Mouse (Mus musculus): ENCODE data around the gene Pxmp4. TPM values are rescaled to one million over a fixed set of nuclear protein-coding genes. Genes with fewer than 3 reads are reported as not detected.

Pxmp4 gene
- 10.7 and 13.0 TPM in 2 replicates for polyA plus RNA-seq (2015; fragmentation: Nextera tagmentation; extraction: Ambion mirVana)

DNA sequence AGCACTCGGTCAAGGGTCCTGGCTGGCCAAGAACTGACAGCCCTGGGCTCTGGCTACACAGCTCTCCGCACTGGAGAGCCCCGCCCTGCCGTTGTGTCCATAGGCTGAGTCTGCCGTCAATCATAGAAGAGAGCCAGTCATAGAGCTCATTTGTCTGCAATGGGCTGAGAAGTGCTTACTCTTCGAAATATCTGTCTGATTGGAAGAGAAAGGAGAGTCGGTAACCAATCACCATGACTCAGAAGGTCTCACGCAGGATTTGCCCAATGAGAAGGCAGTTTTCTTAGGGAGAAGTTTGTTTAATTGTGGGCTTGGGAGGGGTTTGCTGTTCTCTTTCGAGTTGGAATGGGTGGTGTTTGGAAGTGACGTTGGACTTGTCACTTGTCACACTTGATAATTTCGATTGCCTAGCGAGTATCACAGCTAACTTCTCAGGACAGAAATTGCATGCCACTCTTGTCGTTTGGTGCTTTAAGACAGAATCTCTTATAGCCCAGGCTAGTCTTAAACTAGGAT, at the start of gene Pxmp4:
Pxmp4 (minus strand) TSS at position 71 of the 516 bp plus-strand sequence.
- Histone ChIP-seq H3K36me3 (ENCODE audit: poor library complexity, severe bottlenecking) (no peaks in the 10 kb centered on the region), H3K4me2 (peak within 1 kb of the TSS; percentile 72), H3K9me3 (replicated peaks) (no peaks in the 10 kb centered on the region), H3K4me1 (peaks cover 9% of the 10 kb centered on the region), H3K27me3 (peaks cover 18% of the 10 kb centered on the region), H3K27ac (no peak within 1 kb of the TSS), H3K4me3 (peak within 1 kb of the TSS; percentile 67), H3K9ac (peak within 1 kb of the TSS; percentile 75)
- peak; percentile 100 for ATAC-seq
- under 1% methylated on average over 13 of the region's 13 CpGs for WGBS

DNA sequence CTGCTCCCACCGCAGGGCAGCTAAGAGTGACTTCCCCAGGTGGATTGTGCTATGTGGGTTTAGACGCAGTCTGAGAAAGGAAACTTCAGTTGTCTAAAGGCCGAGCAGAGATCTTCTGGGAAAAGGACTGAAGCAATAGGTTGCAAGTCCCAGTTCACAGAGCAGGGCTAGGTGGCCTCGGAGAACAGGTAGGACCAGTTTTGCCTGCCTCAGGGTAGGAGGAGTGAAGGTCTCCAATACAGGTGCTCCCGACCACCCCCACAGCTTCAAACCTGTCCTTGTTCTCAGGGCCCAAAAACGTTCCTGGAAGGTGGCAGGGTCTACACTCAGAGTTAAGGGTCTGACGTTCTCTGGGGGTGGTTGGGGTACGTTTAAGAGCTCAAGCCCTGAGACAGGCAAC, 47.9 kb upstream of the Pxmp4 start, which contains the start of gene Chmp4b:
Chmp4b (plus strand) TSS at position 343 of the 400 bp plus-strand sequence.
- peaks cover 5% of the 10 kb centered on the region for H3K36me3 ChIP-seq (ENCODE audit: poor library complexity, severe bottlenecking)
- H3K27ac ChIP-seq, result no peak within 1 kb of the TSS
- WGBS, result 62% methylated on average over 8 of the region's 8 CpGs
- H3K4me1 ChIP-seq, result 0 out of 2 replicates have a peak, but pooled peaks cover 2% of the 10 kb centered on the region
- no peak within 1 kb of the TSS for H3K4me3 ChIP-seq
- H3K4me2 ChIP-seq, result no peak within 1 kb of the TSS
- H3K27me3 ChIP-seq, result no peaks in the 10 kb centered on the region
- no peak for ATAC-seq
- no peak within 1 kb of the TSS for H3K9ac ChIP-seq
- no peaks in the 10 kb centered on the region for H3K9me3 ChIP-seq (replicated peaks)

DNA sequence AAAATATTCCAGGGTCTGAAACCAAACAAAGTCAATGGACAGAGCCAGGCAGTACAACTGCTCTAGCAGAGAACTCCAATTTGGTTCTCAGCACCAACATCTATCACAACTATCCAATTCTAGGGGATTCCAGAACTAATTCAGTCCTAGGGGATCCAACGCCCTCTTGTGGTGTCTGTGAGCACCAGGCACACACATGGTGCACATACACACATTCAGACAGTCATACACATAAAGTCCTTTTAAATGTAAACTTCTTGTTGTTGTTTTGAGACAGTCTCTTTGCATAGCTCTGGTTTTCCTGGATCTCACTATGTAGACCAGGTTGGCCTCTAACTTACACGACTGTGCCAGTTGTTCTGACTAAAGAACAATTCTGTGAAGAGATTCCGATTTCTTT, 46.9 kb upstream of the Pxmp4 start:
- no peak overlapping the region for H3K4me3 ChIP-seq
- no peaks in the 10 kb centered on the region for H3K27me3 ChIP-seq
- no peaks in the 10 kb centered on the region for H3K4me1 ChIP-seq
- H3K4me2 ChIP-seq, result no peak overlapping the region
- H3K9me3 ChIP-seq (replicated peaks), result no peaks in the 10 kb centered on the region
- no peak overlapping the region for H3K9ac ChIP-seq
- no peak overlapping the region for H3K27ac ChIP-seq
- 84% methylated on average over 3 of the region's 3 CpGs for WGBS
- no peak for ATAC-seq
- H3K36me3 ChIP-seq (ENCODE audit: poor library complexity, severe bottlenecking), result peaks cover 15% of the 10 kb centered on the region

DNA sequence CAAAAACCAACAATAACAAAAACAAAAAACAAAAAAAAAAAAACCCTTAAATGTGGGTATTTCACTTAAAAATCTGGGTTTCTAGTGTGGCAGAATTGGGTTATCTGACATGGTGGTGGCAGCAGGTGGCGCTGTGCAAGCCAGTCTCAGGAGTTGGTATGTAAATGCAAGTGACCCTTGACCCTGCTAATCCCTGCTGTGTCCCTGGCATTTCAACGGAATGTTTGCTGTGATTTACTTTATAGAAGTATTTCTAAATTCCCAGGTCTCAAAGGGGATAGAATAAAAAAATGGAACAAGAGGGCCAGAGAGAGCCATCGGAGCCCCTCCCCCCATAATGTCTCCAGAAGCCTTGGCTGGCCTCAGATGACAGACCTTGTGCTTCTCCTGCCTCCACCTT, 44.6 kb upstream of the Pxmp4 start:
- no peak for ATAC-seq
- Histone ChIP-seq H3K9ac (no peak overlapping the region), H3K4me2 (no peak overlapping the region), H3K27me3 (no peaks in the 10 kb centered on the region), H3K36me3 (ENCODE audit: poor library complexity, severe bottlenecking) (peaks cover 37% of the 10 kb centered on the region), H3K4me3 (no peak overlapping the region), H3K4me1 (no peaks in the 10 kb centered on the region), H3K27ac (no peak overlapping the region), H3K9me3 (replicated peaks) (no peaks in the 10 kb centered on the region)
- 22% methylated on average over 3 of the region's 3 CpGs for WGBS

DNA sequence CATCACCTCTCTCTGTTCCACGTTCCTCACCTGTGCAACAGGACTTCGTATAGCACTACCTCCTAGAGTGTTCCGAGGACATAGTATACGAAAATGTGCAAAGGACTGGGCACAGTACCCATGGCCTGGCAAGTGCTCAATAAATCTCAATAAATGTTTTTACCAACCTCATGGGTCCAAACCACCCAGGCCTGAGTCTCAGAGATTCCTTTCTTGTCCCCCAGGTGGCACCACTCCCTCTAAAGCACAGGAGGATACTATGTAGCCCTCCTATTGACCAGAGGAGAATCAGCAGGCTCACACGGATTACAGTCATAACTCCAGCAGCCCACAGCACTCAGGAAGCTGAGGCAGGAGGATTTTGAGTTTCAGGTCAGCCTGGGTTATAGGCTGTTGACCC, 43.1 kb upstream of the Pxmp4 start:
- H3K9ac ChIP-seq, result no peak overlapping the region
- no peaks in the 10 kb centered on the region for H3K27me3 ChIP-seq
- no peak overlapping the region for H3K4me2 ChIP-seq
- WGBS, result 80% methylated on average over 5 of the region's 5 CpGs
- H3K4me3 ChIP-seq, result no peak overlapping the region
- H3K4me1 ChIP-seq, result no peaks in the 10 kb centered on the region
- 0 out of 2 replicates have a peak, but pooled peaks have one; percentile 36 for ATAC-seq
- H3K27ac ChIP-seq, result no peak overlapping the region
- H3K9me3 ChIP-seq (replicated peaks), result no peaks in the 10 kb centered on the region
- H3K36me3 ChIP-seq (ENCODE audit: poor library complexity, severe bottlenecking), result peaks cover 50% of the 10 kb centered on the region

DNA sequence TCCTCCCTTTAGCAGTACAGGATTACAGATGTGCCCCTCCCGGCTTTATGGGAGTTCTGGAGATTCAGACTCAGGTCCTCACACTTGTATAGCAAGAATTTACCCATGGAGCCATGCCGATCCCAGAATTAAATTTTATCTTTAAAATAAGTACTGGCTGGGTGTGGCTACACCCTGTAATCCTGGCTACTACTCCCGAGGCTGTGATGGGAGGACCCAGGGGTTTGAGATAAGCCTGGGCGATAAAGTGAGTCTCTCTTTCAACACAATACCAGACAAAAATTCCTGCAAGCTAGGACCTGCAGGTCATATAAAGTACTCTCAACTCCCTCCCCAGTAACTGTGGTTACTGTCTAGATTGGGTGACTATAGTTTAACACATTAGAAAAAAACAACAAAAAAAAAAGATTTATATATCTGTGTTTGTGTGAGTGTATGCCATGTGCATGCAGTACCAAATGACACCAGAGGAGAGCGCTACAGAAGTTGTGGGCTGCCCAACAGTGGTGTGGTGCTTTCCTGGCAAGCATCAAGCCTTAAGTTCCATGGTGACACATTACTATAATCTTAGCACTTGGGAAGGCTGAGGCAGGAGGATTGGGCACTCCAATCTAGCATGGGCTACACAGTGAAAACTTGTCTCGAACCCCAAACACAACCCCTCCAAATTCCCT, 39.3 kb upstream of the Pxmp4 start:
- H3K27me3 ChIP-seq, result no peaks in the 10 kb centered on the region
- ATAC-seq, result no peak
- no peaks in the 10 kb centered on the region for H3K4me1 ChIP-seq
- peaks cover 84% of the 10 kb centered on the region for H3K36me3 ChIP-seq (ENCODE audit: poor library complexity, severe bottlenecking)
- H3K4me3 ChIP-seq, result no peak overlapping the region
- WGBS, result 96% methylated on average over 6 of the region's 6 CpGs
- H3K9me3 ChIP-seq (replicated peaks), result peaks cover 8% of the 10 kb centered on the region
- H3K9ac ChIP-seq, result no peak overlapping the region
- no peak overlapping the region for H3K27ac ChIP-seq
- no peak overlapping the region for H3K4me2 ChIP-seq

DNA sequence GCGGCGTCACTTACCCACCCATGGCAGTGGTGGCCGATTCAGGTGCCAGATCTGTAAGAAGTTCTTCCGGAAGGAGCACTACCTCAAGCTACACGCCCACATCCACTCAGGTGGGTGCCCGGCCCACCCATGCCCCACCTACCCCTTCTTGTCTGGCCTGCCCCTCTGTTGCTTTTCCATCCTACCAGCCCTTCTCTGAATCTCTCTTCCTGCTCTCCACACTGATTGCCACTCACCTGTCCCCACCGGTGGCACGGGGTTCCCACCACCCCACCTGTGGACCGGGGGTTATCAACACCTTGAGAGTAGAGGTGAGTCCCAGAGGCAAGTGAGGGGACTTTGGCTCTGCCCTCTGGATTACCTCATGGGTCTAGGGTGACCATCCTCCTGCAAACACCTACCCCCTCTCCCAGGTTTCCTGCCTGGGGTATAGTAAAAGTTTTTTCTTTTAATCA, 38.5 kb upstream of the Pxmp4 start:
- no peak overlapping the region for H3K27ac ChIP-seq
- H3K4me1 ChIP-seq, result no peaks in the 10 kb centered on the region
- no peaks in the 10 kb centered on the region for H3K27me3 ChIP-seq
- no peak for ATAC-seq
- WGBS, result 98% methylated on average over 9 of the region's 9 CpGs
- H3K36me3 ChIP-seq (ENCODE audit: poor library complexity, severe bottlenecking), result peaks cover 93% of the 10 kb centered on the region
- peaks cover 8% of the 10 kb centered on the region for H3K9me3 ChIP-seq (replicated peaks)
- no peak overlapping the region for H3K4me3 ChIP-seq
- no peak overlapping the region for H3K4me2 ChIP-seq
- H3K9ac ChIP-seq, result no peak overlapping the region

DNA sequence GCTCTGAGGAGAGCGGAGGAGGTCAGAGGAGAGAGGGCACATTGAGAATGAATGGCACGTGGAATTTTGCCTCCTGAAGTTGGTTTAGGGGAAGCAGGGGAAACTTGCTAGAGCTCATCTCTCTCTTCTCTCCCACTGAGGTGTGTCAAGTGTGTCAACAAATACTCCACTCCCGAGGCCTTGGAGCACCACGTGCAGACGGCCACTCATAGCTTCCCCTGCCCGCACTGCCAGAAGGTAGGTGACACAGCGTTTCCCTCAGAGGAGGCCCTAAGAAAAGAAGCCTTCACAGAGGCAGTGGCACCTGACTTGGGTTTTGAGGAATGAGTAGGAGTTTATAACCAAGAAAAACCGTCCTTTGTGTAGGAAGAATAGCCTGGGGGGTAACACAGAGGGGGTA, 37.7 kb upstream of the Pxmp4 start:
- Histone ChIP-seq H3K36me3 (ENCODE audit: poor library complexity, severe bottlenecking) (peaks cover 92% of the 10 kb centered on the region), H3K4me2 (no peak overlapping the region), H3K9ac (no peak overlapping the region), H3K9me3 (replicated peaks) (peaks cover 8% of the 10 kb centered on the region), H3K4me1 (no peaks in the 10 kb centered on the region), H3K27ac (no peak overlapping the region), H3K27me3 (no peaks in the 10 kb centered on the region), H3K4me3 (no peak overlapping the region)
- 84% methylated on average over 8 of the region's 8 CpGs for WGBS
- ATAC-seq, result no peak

DNA sequence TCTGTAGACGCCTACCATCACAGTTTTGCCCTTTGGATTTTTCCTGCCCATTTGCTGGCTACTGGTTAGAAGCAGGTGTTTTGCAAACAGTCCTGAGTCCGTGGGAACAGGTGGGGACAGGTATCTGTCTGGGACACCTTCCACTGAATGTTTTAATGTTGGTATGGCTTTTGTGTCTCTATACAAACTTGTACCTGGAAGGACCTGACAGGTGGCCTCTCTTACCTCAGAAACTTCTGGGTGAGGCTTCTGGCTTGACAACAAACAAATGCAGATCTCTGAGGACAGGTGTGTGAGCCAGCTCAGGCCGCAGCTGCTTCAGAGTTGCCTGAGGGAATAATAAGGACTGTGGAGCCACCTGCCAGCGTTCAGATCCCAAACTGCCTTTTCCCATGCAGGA, 35.6 kb upstream of the Pxmp4 start:
- no peak overlapping the region for H3K4me2 ChIP-seq
- no peak overlapping the region for H3K27ac ChIP-seq
- ATAC-seq, result no peak
- WGBS, result 94% methylated on average over 4 of the region's 4 CpGs
- no peaks in the 10 kb centered on the region for H3K27me3 ChIP-seq
- H3K4me3 ChIP-seq, result no peak overlapping the region
- peaks cover 8% of the 10 kb centered on the region for H3K9me3 ChIP-seq (replicated peaks)
- no peaks in the 10 kb centered on the region for H3K4me1 ChIP-seq
- no peak overlapping the region for H3K9ac ChIP-seq
- peaks cover 92% of the 10 kb centered on the region for H3K36me3 ChIP-seq (ENCODE audit: poor library complexity, severe bottlenecking)

DNA sequence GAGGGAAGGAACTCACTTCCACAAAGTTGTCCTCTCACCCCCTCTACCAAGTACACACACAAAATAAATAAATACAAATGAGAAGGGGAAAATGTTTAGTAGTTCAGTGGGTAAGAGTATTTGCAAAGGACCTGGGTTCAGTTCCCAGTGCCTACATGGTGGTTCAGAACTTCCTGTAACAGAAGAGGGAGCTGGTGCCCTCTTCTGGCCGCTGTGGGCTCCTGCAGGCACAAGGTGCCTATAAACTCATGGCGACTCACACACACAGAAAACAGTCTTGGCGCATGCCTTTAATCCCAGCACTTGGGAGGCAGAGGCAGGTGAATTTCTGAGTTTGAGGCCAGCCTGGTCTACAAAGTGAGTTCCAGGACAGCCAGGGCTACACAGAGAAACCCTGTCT, 35.0 kb upstream of the Pxmp4 start:
- Histone ChIP-seq H3K9me3 (replicated peaks) (peaks cover 8% of the 10 kb centered on the region), H3K27me3 (no peaks in the 10 kb centered on the region), H3K27ac (no peak overlapping the region), H3K9ac (no peak overlapping the region), H3K36me3 (ENCODE audit: poor library complexity, severe bottlenecking) (peaks cover 91% of the 10 kb centered on the region), H3K4me1 (no peaks in the 10 kb centered on the region), H3K4me3 (no peak overlapping the region), H3K4me2 (no peak overlapping the region)
- WGBS, result 94% methylated on average over 3 of the region's 3 CpGs
- no peak for ATAC-seq

DNA sequence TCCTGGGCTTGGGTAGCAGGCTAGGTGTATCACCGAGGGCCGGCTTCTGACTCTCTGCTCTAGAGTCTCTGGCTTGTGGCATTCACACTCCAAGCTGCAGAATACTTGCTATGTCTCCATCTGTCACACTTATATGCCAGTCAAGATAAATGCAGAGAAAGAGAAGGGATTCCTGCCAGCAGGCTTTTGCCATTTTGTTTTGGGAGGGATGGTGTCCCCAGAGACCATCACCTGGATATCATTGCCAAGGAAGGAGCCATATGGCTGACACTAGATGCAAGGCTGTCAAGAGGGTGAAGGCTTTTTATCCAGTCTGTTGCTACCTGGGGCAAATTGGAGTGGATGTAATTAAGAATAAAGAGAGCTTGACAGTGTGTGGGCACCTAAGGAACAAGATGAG, 32.3 kb upstream of the Pxmp4 start:
- no peak overlapping the region for H3K27ac ChIP-seq
- peaks cover 8% of the 10 kb centered on the region for H3K9me3 ChIP-seq (replicated peaks)
- H3K4me3 ChIP-seq, result no peak overlapping the region
- peaks cover 85% of the 10 kb centered on the region for H3K36me3 ChIP-seq (ENCODE audit: poor library complexity, severe bottlenecking)
- no peaks in the 10 kb centered on the region for H3K4me1 ChIP-seq
- no peak overlapping the region for H3K9ac ChIP-seq
- no peaks in the 10 kb centered on the region for H3K27me3 ChIP-seq
- H3K4me2 ChIP-seq, result no peak overlapping the region
- ATAC-seq, result no peak
- WGBS, result 93% methylated on average over 2 of the region's 2 CpGs

DNA sequence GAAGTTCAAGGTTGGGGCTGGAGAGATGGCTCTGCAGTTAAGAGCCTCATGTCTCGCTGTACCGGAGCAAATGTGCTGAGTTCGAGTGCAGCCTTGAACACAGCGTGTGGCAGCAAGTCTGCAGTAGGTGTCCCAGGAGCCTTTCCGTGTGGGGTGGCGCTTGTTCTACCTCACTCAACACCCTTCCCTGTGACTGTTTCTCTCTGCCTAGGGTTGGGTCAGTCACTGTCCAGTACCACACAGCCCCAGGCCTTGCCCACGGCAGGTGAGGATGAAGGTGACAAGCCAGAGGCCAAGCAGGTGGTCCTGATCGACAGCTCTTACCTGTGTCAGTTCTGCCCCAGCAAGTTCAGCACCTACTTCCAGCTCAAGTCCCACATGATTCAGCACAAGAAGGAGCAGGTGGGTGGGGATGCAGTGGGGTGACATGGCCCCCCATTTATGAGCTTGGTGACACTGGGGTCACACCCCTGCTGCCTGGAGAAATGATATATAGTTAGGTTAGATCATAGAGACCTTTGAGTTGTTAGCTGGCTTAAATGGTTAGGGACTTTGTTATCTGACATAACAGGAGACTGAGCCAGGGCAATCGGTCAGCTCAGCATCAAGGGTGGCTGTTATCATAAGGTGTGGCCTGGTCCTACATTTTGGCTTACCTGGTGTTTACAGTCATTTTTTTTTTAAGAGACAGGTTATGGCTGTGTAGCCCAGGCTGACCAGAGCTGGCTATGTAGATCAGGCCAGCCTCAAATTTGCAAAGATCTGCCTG, 30.6 kb upstream of the Pxmp4 start:
- H3K36me3 ChIP-seq (ENCODE audit: poor library complexity, severe bottlenecking), result peaks cover 83% of the 10 kb centered on the region
- 93% methylated on average over 9 of the region's 9 CpGs for WGBS
- no peak for ATAC-seq

More for the DNA sequence above, 30.6 kb upstream of the Pxmp4 start:
- H3K4me1 ChIP-seq, result no peaks in the 10 kb centered on the region
- H3K4me2 ChIP-seq, result no peak overlapping the region
- no peak overlapping the region for H3K27ac ChIP-seq
- H3K9ac ChIP-seq, result no peak overlapping the region
- H3K4me3 ChIP-seq, result no peak overlapping the region
- peaks cover 8% of the 10 kb centered on the region for H3K9me3 ChIP-seq (replicated peaks)
- H3K27me3 ChIP-seq, result no peaks in the 10 kb centered on the region
